Mouse (Mus musculus) embryonic stem cell, embryonic (primary cell): ENCODE measurements around the gene Hist1h3g.
"Not testable (repeated sequence)": the region's sequence is repeated elsewhere in the genome, so short reads cannot be mapped to it uniquely, and the experiment has no call there.

ENCODE experiments used
- CTCF ChIA-PET, 4 experiments: fragments of 300-600 bp in 2 of 4; fragments of 350-600 bp in 2 of 4; sonication (Branson Sonifier 250); formaldehyde crosslinking; loops; one replicate each; lab custom pipeline; 2022; ENCODE audit warnings: inconsistent platforms in 2 of 4; lab: Charles Lee
- POLR2A ChIA-PET, 4 experiments: fragments of 300-600 bp in 2 of 4; fragments of 350-600 bp in 2 of 4; sonication (Branson Sonifier 250); formaldehyde crosslinking; loops; one replicate each; lab custom pipeline; 2022; ENCODE audit warnings: antibody characterized with exemption in 4 of 4, inconsistent platforms in 1 of 4; lab: Charles Lee

Hist1h3g gene

DNA sequence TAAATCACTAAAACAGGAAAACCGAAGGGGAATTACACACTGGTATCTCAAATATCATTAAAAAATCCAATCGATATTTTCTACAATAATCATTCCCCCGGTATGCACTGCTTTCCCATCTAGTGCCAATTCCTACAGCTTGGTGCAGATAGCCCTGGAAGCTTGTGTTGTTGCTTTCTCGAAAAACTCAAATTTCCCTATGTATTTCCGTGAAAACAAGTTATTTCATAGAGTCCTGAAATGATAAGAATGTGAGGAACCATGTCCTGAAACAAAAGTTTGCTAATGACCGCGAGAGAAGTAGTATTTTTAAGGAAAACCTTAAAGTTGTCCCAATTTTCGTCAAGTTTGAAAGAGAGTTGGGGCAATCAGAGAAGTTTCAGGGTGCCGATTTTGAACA, 19.2 kb downstream of the Hist1h3g start:
- POLR2A ChIA-PET: interaction anchor here (0.6 to 11.8 kb wide), 117 partner anchors 8 to 1834 kb away, joined by 3 to 692 read pairs (median 10); partner anchors contain the start of genes Hist1h2ae (in 4 of the 4), Hist1h2af (in 4 of the 4), Hist1h2bg (in 4 of the 4) and Hist1h2bh (in 4 of the 4)
- CTCF ChIA-PET: interaction anchor here in 1 of 4 experiments (0.7 to 2.6 kb wide), 2 partner anchors 130 to 153 kb away, joined by 3 to 10 read pairs; partner anchors contain the start of gene Abt1

DNA sequence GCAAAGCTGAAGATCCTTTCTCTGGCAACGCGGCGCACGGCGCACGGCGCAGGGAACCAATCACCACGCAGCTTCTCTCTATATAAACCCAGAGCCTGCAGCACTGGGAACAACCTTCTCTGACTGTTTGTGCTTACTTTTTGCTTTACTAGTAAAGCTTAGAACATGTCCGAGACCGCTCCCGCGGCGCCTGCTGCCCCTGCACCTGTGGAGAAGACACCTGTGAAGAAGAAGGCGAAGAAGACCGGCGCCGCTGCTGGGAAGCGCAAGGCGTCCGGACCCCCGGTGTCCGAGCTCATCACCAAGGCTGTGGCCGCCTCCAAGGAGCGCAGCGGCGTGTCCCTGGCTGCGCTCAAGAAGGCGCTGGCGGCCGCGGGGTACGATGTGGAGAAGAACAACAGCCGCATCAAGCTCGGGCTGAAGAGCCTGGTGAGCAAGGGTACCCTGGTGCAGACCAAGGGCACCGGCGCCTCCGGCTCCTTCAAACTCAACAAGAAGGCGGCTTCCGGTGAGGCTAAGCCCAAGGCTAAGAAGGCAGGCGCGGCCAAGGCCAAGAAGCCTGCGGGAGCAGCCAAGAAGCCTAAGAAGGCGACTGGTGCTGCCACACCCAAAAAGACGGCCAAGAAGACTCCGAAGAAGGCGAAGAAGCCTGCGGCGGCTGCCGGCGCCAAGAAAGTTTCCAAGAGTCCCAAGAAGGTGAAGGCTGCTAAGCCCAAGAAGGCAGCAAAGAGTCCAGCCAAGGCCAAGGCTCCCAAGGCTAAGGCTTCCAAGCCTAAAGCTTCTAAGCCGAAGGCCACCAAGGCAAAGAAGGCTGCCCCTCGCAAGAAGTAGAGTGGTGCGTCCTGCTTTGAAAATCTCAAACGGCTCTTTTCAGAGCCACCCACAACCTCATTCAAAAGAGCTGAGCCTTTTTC, 20.0 kb downstream of the Hist1h3g start:
- POLR2A ChIA-PET: interaction anchor here (0.6 to 11.8 kb wide), 179 partner anchors 9 to 1835 kb away, joined by 3 to 692 read pairs (median 5); partner anchors contain the start of genes Hist1h1a (in 4 of the 4), Hist1h1e (in 4 of the 4), Hist1h2ae (in 4 of the 4) and Hist1h2af (in 4 of the 4)

DNA sequence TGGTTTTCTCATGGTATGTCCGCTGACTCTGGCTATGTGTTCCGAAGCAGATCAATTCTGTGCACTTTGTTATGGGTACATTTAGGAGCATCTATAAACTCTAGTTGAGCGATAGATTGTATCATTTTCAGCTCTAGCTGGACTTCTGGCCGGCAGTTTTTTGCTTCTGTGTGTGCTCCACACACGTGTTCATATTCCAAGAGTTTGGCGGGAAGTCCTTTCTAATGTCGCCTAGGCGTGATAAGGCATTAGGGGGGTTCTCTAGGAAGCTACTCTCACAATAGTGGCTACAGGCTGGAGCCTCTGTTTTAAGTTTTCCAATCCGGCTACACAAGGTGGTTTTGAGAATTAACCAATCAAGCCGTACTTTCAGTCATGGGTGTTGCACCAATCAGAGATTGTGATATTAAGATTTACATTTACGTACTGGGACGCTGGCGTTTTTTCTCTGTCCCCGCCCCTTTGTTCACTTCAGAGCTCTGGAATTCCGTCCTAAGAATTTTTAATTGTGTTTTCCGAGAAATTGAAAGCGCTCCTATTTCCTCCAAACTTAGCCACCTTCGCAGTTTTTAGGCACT, 20.7 kb downstream of the Hist1h3g start:
- POLR2A ChIA-PET: interaction anchor here (0.5 to 11.8 kb wide), 142 partner anchors 8 to 1835 kb away, joined by 3 to 692 read pairs (median 6); partner anchors contain the start of genes Hist1h1a (in 4 of the 4), Hist1h1e (in 4 of the 4), Hist1h2ae (in 4 of the 4) and Hist1h2bg (in 4 of the 4)
- CTCF ChIA-PET: interaction anchor here in 1 of 4 experiments (1.0 to 2.6 kb wide), 2 partner anchors 42 to 131 kb away, joined by 5 to 10 read pairs; partner anchors contain the start of gene Abt1

More for the DNA sequence above, 20.0 kb downstream of the Hist1h3g start:
- CTCF ChIA-PET: interaction anchor here in 1 of 4 experiments (0.7 to 2.6 kb wide), 3 partner anchors 43 to 154 kb away, joined by 3 to 10 read pairs (median 5); partner anchors contain the start of gene Abt1

DNA sequence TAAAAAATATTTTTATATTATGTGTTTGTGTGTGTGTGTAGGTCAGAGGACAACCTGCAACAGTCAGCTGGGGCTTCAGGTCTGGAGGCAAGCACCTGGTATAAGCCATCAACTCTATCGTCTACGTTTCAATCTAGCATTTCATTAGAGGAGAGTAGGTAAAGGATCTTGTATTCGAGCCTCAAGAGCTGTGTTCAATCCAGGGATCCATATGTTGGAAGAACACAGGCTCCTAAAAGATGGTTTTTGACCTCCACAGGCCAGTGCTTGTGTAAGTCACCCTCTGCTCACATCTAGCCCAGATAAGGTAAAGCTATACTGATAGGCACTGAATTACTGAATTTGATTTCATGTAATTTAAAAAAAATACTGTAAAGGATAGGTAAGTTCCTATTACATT, 21.7 kb downstream of the Hist1h3g start:
- POLR2A ChIA-PET: interaction anchor here (0.5 to 11.8 kb wide), 58 partner anchors 7 to 1803 kb away, joined by 3 to 692 read pairs (median 20); partner anchors contain the start of genes Hist1h2ae (in 4 of the 4), Hist1h2bg (in 4 of the 4), Hist1h1c (in 3 of the 4) and Hist1h2ac (in 3 of the 4)

GRCm38 (mm10) chr13:23560699-23561098, 25.5 kb downstream of the Hist1h3g start:
- ChIA-PET POLR2A (interaction anchor here (0.6 to 9.9 kb wide), 30 partner anchors 8 to 254 kb away, joined by 3 to 217 read pairs (median 7); partner anchors contain the start of genes Hist1h2ae (in 4 of the 4), Hist1h2bg (in 4 of the 4), Hist1h4f (in 4 of the 4) and Hist1h2ad (in 2 of the 4)), CTCF (interaction anchor here in 1 of 4 experiments (0.6 kb wide), 1 partner anchor 813 kb away, joined by 3 read pairs; no protein-coding TSS in a partner anchor)

More for the DNA sequence above, 21.7 kb downstream of the Hist1h3g start:
- CTCF ChIA-PET: interaction anchor here in 1 of 4 experiments (1.1 kb wide), 1 partner anchor 16 kb away, joined by 3 read pairs; no protein-coding TSS in a partner anchor

- CTCF ChIA-PET: not testable (repeated sequence)
These were observed 26.3 kb downstream of the Hist1h3g start for GRCm38 (mm10) chr13:23561531-23561882.

DNA sequence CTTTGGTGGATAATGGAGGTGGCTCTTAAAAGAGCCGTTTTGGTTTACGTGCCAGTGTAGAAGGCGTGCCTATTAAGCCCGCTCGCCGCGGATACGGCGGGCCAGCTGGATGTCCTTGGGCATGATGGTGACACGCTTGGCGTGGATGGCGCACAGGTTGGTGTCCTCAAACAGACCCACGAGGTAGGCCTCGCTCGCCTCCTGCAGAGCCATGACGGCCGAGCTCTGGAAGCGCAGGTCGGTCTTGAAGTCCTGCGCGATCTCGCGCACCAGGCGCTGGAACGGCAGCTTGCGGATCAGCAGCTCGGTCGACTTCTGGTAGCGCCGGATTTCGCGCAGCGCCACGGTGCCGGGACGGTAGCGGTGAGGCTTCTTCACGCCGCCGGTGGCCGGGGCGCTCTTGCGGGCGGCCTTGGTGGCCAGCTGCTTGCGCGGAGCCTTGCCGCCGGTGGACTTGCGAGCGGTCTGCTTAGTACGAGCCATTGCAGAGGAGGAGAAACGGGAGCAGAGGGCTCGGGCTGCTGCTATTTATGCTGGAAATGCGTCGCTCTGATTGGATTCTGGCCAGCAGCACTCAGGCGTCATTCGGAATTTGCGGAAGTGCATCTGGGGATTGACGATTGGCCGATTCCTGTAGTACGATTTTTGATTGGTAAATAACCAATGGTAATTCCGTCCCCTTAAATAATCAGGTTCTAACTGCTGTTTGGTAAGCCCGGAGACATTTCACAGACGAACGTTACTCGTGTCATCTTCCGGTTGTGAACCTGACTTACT, 26.8 kb downstream of the Hist1h3g start, which contains the start of gene Hist1h3e:
Gene Hist1h3e (minus strand): TSS at position 487 of the 777 bp plus-strand sequence.
- POLR2A ChIA-PET: interaction anchor here (0.6 to 9.9 kb wide), 41 partner anchors 9 to 1527 kb away, joined by 3 to 217 read pairs (median 7); partner anchors contain the start of genes Hist1h2ae (in 4 of the 4), Hist1h2bg (in 4 of the 4), Hist1h2bc (in 3 of the 4) and Hist1h4d (in 3 of the 4)

More at GRCm38 (mm10) chr13:23561531-23561882, 26.3 kb downstream of the Hist1h3g start:
- POLR2A ChIA-PET: interaction anchor here (0.6 to 9.9 kb wide), 39 partner anchors 9 to 1883 kb away, joined by 3 to 217 read pairs (median 7); partner anchors contain the start of genes Hist1h2ae (in 4 of the 4), Hist1h2bg (in 4 of the 4), Hist1h4d (in 3 of the 4) and Hist1h4f (in 3 of the 4)

GRCm38 (mm10) chr13:23562699-23563462, 27.7 kb downstream of the Hist1h3g start:
- CTCF ChIA-PET: interaction anchor here in 2 of 4 experiments (0.6 to 0.7 kb wide), 2 partner anchors 270 to 1594 kb away, joined by 3 to 4 read pairs; no protein-coding TSS in a partner anchor
- POLR2A ChIA-PET: interaction anchor here (0.6 to 9.9 kb wide), 48 partner anchors 8 to 1604 kb away, joined by 3 to 217 read pairs (median 5); partner anchors contain the start of genes Hist1h2ae (in 4 of the 4), Hist1h2bg (in 4 of the 4), Hist1h2bc (in 3 of the 4) and Hist1h2bf (in 3 of the 4)

More for the DNA sequence above, 26.8 kb downstream of the Hist1h3g start, which contains the start of gene Hist1h3e:
- CTCF ChIA-PET: interaction anchor here in 1 of 4 experiments (0.7 kb wide), 1 partner anchor 269 kb away, joined by 3 read pairs; no protein-coding TSS in a partner anchor

- CTCF ChIA-PET: interaction anchor here in 1 of 4 experiments (0.6 kb wide), 2 partner anchors 34 to 1522 kb away, joined by 5 read pairs; no protein-coding TSS in a partner anchor
- POLR2A ChIA-PET: interaction anchor here in 3 of 4 experiments (0.6 to 9.9 kb wide), 34 partner anchors 8 to 1847 kb away, joined by 3 to 217 read pairs (median 6); partner anchors contain the start of genes Hist1h4d (in 3 of the 3), Hist1h2ac (in 2 of the 3), Hist1h2ad (in 2 of the 3) and Hist1h2ae (in 2 of the 3)
These were observed 29.3 kb downstream of the Hist1h3g start for GRCm38 (mm10) chr13:23564482-23564881.

DNA sequence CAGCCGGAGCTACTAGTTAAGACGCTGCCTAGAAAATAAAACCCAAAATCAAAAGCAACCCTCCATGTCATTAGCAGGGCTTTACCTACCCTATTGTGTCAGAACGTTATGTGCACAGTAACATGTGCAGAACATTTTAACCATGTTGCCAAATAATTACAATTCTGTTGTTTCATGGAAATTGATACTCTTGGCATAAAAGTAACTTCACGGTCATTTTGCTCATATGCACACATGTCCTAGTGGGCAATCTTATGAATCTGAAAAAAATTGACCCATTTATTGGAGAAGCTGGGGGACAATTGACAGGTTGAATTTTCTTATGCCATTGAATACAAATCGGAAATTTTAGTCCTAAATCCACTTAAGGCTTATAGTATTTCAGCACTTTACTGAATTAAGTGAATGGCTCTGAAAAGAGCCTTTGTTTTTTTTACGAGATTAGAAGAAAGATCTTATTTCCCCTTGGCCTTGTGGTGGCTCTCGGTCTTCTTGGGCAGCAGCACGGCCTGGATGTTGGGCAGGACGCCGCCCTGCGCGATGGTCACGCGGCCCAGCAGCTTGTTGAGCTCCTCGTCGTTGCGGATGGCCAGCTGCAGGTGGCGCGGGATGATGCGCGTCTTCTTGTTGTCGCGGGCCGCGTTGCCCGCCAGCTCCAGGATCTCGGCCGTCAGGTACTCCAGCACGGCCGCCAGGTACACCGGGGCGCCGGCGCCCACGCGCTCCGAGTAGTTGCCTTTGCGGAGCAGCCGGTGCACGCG, 35.2 kb downstream of the Hist1h3g start:
- ChIA-PET CTCF (interaction anchor here in 1 of 4 experiments (0.6 kb wide), 1 partner anchor 47 kb away, joined by 15 read pairs; no protein-coding TSS in a partner anchor), POLR2A (interaction anchor here (0.6 to 22.3 kb wide), 121 partner anchors 8 to 1854 kb away, joined by 3 to 794 read pairs (median 6); partner anchors contain the start of genes Hist1h3e (in 4 of the 4), Hist1h4d (in 4 of the 4), Hist1h1a (in 3 of the 4) and Hist1h1c (in 3 of the 4))

- CTCF ChIA-PET: interaction anchor here in 1 of 4 experiments (0.6 kb wide), 1 partner anchor 37 kb away, joined by 3 read pairs; no protein-coding TSS in a partner anchor
These were observed 35.8 kb downstream of the Hist1h3g start, which contains the start of the genes Hist1h2ae and Hist1h2bg for GRCm38 (mm10) chr13:23571022-23571503. Hist1h2ae (minus strand) TSS chr13:23571220. Hist1h2bg (plus strand) TSS chr13:23571396.

DNA sequence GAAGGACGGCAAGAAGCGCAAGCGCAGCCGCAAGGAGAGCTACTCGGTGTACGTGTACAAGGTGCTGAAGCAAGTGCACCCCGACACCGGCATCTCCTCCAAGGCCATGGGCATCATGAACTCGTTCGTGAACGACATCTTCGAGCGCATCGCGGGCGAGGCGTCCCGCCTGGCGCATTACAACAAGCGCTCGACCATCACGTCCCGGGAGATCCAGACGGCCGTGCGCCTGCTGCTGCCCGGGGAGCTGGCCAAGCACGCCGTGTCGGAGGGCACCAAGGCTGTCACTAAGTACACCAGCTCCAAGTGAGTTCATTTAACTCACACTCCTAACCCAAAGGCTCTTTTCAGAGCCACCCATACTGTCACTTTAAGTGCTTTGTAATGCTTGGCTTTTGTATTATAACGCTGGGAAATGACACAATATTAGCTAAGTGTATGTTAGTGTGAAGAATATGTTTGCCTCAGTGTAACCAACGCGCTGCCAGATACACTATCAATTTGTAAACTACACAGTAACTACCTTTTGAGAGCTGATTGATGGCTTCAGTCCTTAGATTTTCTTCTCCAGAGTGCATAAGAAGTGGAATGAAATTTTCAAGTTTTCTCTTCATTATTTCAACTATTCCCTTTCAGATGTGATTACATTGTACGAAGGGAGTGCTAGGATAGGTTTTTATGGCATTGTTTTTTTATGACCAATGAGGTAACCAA, 36.4 kb downstream of the Hist1h3g start:
- ChIA-PET CTCF (interaction anchor here in 1 of 4 experiments (0.6 kb wide), 1 partner anchor 38 kb away, joined by 3 read pairs; no protein-coding TSS in a partner anchor), POLR2A (interaction anchor here (0.5 to 22.3 kb wide), 134 partner anchors 9 to 1856 kb away, joined by 3 to 794 read pairs (median 6); partner anchors contain the start of genes Hist1h2ac (in 4 of the 4), Hist1h2bc (in 4 of the 4), Hist1h3e (in 4 of the 4) and Hist1h4d (in 4 of the 4))

More at GRCm38 (mm10) chr13:23571022-23571503, 35.8 kb downstream of the Hist1h3g start, which contains the start of the genes Hist1h2ae and Hist1h2bg:
- POLR2A ChIA-PET: interaction anchor here (0.6 to 22.3 kb wide), 131 partner anchors 8 to 1855 kb away, joined by 3 to 794 read pairs (median 6); partner anchors contain the start of genes Hist1h2ac (in 4 of the 4), Hist1h2bc (in 4 of the 4), Hist1h3e (in 4 of the 4) and Hist1h4d (in 4 of the 4)
